Mouse (Mus musculus) gastrocnemius, adult 2 months (tissue): Measurements from ENCODE around the gene Cep135. TPM values are rescaled to one million over a fixed set of nuclear protein-coding genes. Genes with fewer than 3 reads are reported as not detected.
A peak's percentile ranks its signal among the peaks of the same experiment; 100 is the strongest.

Experiments used
- DNase-seq: peaks from one replicate; pipeline ENCODE4 v3.0.0; 2022
- H3K27ac ChIP-seq: fragments of 200-600 bp; 2 replicates; pipeline ENCODE4 v1.8.1; 2022; ENCODE audit warnings: mild to moderate bottlenecking
- H3K4me3 ChIP-seq: fragments of 200-600 bp; 2 replicates; pipeline ENCODE4 v1.8.1; 2022; ENCODE audit warnings: mild to moderate bottlenecking, moderate library complexity
- CTCF ChIP-seq: fragments of 200-600 bp; IDR thresholded peaks from 2 replicates; pipeline ENCODE4 v1.8.1; 2022; ENCODE audit warnings: antibody characterized with exemption, mild to moderate bottlenecking, moderate library complexity
- intact Hi-C: fragments of 180-260 bp; cut with DNase I; formaldehyde crosslinking; loops from one replicate; pipeline ENCODE4 v1.15.1; 2025
- total RNA-seq, 2 experiments: library from RNA; stranded (reverse); gene quantifications; 2 replicates each; pipeline ENCODE4 v1.2.3; 2021

Cep135 gene
- total RNA-seq, 2 experiments from 2014 or later: 1.1 to 1.4 TPM

GRCm38 (mm10) chr5:76612867-76613499 is 24.5 kb downstream of the Cep135 start:
- intact Hi-C loops: no loop called here
- Histone ChIP-seq H3K4me3 (no peak overlapping the region), H3K27ac (no peak overlapping the region)
- TF ChIP-seq CTCF: no peak
- no peak for DNase-seq

GRCm38 (mm10) chr5:76615276-76615675 is 26.8 kb downstream of the Cep135 start:
- TF ChIP-seq CTCF: no peak
- peak; percentile 26 for DNase-seq
- Histone ChIP-seq H3K4me3 (no peak overlapping the region), H3K27ac (no peak overlapping the region)
- intact Hi-C loops: no loop called here

DNA sequence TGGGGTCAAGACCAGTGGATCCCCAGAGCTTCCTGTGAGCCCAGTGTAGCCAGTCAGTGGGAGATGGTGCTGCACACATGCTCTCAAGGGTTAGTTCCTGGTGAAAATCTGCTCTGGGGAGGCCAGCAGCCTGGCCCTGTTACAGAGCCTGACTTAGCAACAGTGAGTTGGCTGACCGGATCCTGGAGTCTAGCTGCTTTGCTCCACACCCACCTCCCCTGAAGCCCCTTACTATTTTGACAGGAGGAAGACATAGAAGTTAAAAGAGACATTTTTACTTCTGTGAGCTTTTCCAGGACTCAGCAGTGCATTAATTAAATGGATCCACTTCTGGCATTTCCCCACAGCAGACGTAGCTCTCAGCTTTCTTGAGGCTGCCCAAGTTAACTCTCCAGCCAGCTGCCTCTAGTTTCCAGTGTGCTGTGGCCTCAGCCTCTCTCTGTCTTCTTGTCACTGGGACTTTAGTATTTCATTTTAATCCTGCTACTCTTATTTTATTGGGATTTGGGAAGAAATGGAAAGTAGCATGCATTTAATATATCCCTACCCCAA is 27.8 kb downstream of the Cep135 start:
- no peak overlapping the region for H3K27ac ChIP-seq
- intact Hi-C loops: no loop called here
- no peak for DNase-seq

GRCm38 (mm10) chr5:76618750-76619149 is 30.3 kb downstream of the Cep135 start:
- no peak for TF ChIP-seq CTCF
- no peak overlapping the region for H3K4me3 ChIP-seq
- intact Hi-C loops: no loop called here
- DNase-seq: no peak
- no peak overlapping the region for H3K27ac ChIP-seq

More for the DNA sequence above, 27.8 kb downstream of the Cep135 start:
- no peak overlapping the region for H3K4me3 ChIP-seq
- TF ChIP-seq CTCF: no peak

DNA sequence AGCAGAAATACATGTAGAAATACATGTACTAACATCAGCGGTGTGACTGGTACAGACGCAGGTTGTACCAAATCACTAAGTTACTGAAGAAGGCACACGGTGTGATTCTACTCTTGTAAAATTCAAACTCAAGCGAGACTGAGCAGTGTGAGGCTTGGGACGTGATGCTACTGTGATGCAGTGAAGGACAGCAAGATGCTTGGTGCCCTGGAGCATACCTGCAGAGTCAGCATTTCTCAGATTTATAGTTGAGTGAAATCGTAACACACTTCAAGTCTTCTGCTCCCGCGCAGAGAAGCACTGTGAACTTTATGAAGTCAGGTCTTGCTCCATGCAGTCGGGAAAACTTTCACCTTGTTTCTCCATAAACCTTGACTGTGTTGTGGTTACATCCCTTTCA is 35.3 kb downstream of the Cep135 start:
- no peak for DNase-seq
- intact Hi-C loops: no loop called here
- no peak for TF ChIP-seq CTCF
- H3K4me3 ChIP-seq: no peak overlapping the region
- no peak overlapping the region for H3K27ac ChIP-seq

DNA sequence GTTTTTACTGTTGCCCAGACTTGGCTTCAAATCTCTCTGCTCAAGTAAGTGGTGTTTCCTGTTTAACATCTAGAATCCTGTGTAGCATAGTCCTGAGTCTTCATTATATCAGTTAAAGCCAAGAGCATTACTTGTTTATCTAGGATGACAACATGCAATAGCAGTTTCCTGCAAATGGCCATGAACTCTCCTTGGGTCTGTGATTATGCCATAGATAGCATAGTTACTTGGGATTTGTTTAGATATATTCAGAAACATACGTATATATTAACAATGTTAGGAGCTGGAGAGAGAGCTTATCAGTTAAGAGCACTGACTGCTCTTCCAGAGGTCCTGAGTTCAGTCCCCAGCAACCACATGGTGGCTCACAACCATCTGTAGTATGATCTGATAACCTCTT is 39.3 kb downstream of the Cep135 start:
- H3K27ac ChIP-seq: no peak overlapping the region
- no peak for TF ChIP-seq CTCF
- DNase-seq: no peak
- H3K4me3 ChIP-seq: no peak overlapping the region
- intact Hi-C loops: no loop called here

DNA sequence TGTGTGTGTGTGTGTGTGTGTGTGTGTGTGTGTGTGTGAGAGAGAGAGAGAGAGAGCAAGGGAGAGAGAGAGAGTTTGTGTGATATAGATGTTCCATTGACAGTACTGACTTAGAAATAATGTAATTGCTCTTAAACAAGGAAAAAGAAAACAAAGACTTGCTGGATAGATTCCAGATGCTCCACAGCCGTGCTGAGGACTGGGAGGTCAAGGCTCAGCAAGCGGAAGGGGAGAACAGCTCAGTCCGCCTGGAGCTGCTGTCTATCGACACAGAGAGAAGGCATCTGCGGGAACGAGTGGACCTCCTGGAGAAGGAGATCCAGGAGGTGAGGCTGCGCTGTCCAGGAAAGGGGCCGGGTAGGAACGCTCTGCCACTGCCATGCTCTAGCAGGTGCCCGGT is 45.5 kb downstream of the Cep135 start:
- no peak overlapping the region for H3K4me3 ChIP-seq
- no peak for TF ChIP-seq CTCF
- no peak for DNase-seq
- intact Hi-C loops: no loop called here
- H3K27ac ChIP-seq: no peak overlapping the region

DNA sequence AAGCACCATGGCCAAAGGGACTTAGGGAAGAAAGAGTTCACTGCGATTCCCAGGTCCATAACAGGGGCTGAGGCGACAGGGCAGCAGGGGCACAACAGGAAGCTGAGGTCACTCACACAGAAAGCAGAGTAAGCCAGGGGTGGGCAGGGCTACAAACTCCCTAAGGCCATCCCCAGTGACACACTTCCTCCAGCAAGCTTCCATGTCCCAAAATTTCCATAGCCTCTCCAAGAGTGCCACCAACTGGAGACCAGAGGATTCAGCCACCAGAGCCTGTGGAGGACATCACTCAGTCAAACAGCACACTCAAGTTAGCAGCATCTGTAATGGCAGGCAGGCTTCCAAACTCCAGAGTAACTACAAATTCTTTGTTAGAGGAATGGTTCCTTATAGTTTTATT is 47.1 kb downstream of the Cep135 start:
- intact Hi-C loops: no loop called here
- Histone ChIP-seq H3K4me3 (no peak overlapping the region), H3K27ac (no peak overlapping the region)
- TF ChIP-seq CTCF: no peak
- no peak for DNase-seq

DNA sequence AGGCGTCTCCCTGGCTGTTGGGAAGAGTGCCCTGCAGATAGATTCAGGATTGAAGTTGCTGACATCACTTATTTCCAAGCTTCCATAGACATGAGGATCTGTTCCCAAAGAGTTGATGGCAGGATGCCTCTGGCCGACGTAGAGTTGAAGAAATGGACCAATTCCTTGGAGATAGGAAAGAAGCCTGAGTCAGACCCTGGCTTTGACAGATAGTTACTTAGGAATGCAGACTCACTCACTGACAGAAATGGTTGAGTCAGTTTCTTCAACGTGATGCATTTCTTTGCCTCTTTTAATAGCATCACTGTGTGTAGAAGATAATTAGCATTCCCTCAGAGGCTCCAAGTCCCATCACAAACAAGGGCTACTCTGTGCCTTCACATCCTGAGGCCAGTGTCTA is 53.6 kb downstream of the Cep135 start:
- no peak overlapping the region for H3K27ac ChIP-seq
- intact Hi-C loops: no loop called here
- TF ChIP-seq CTCF: no peak
- DNase-seq: no peak
- H3K4me3 ChIP-seq: no peak overlapping the region

DNA sequence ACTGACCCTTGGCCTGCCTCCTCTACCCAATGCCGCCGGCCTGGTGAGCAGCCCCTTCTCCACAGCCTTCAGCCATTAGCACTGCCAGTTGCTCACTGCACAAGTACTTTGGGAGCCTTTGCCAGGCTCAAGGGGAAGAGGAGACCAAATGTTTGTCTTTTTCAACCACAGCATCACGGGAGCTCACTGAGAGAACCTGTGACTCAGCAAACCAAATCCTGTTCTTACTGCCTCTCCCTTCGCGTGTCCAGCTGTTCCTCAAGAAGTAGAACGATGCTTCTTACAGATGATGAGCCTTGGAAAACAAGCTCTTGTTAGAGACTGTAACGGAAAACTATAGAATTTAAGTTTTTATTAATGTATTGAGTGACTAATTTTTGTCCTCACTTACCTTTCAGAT is 55.7 kb downstream of the Cep135 start:
- intact Hi-C loops: no loop called here
- no peak overlapping the region for H3K4me3 ChIP-seq
- TF ChIP-seq CTCF: no peak
- DNase-seq: no peak
- no peak overlapping the region for H3K27ac ChIP-seq

GRCm38 (mm10) chr5:76645091-76645868 is 56.8 kb downstream of the Cep135 start:
- H3K27ac ChIP-seq: no peak overlapping the region
- no peak for DNase-seq
- no peak for TF ChIP-seq CTCF
- H3K4me3 ChIP-seq: no peak overlapping the region
- intact Hi-C loops: no loop called here

- H3K27ac ChIP-seq: no peak overlapping the region
- intact Hi-C loops: no loop called here
- no peak for TF ChIP-seq CTCF
- DNase-seq: no peak
- no peak overlapping the region for H3K4me3 ChIP-seq
Measured at GRCm38 (mm10) chr5:76649897-76650296, 61.4 kb downstream of the Cep135 start.

DNA sequence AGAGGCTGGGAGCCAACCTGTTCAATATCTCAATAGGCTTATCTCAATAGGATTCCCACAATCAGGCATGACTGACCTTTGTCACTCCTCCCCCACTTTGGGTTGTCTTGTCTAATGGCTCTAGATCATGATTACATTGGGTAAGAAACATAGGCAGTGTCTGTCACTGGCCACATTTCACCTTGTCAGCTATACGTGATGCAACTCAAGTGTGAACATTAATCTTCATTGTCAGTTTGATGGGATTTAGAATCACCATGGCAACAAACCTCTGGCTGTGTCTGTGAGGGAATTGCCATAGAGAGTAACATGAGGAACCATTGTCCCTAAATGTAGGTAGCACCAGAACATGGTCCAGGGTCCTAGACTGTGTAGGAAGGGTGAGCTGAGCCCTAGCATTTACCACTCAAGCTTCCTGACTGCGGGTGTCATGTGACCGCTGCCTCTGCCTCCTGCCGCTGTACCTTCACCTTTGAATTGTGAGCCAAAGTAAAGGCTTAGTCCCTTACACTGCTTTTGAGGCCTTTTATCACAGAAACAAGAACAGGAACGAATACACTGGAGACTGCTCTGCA is 62.7 kb downstream of the Cep135 start:
- no peak for DNase-seq
- intact Hi-C loops: no loop called here
- Histone ChIP-seq H3K27ac (no peak overlapping the region), H3K4me3 (no peak overlapping the region)
- no peak for TF ChIP-seq CTCF
